Mouse (Mus musculus) large intestine, adult 2 months (tissue): ENCODE data around the gene Ttc5. TPM values are rescaled to one million over a fixed set of nuclear protein-coding genes. Genes with fewer than 3 reads are reported as not detected.
"Not testable (repeated sequence)": the region's sequence is repeated elsewhere in the genome, so short reads cannot be mapped to it uniquely, and the experiment has no call there.

Experiments used
- DNase-seq: peaks from one replicate; pipeline ENCODE4 v3.0.0-alpha.2; 2012; ENCODE audit warnings: low read depth, low spot score
- WGBS: fragments of 180-500 bp; shearing (Covaris S2); methylation state at CpG from one replicate; pipeline ENCODE4 v1.1.7; 2018; 5-methylcytosine and 5-hydroxymethylcytosine counted together
- polyA plus RNA-seq: library from polyadenylated mRNA; depleted of rRNA; stranded (reverse); fragments of >200 nt; gene quantifications from 2 replicates; pipeline ENCODE4 v1.2.3, GENCODE M21; 2012; rRNA removed

The Ttc5 gene
- polyA plus RNA-seq, 1 experiment = 21.7 TPM

DNA sequence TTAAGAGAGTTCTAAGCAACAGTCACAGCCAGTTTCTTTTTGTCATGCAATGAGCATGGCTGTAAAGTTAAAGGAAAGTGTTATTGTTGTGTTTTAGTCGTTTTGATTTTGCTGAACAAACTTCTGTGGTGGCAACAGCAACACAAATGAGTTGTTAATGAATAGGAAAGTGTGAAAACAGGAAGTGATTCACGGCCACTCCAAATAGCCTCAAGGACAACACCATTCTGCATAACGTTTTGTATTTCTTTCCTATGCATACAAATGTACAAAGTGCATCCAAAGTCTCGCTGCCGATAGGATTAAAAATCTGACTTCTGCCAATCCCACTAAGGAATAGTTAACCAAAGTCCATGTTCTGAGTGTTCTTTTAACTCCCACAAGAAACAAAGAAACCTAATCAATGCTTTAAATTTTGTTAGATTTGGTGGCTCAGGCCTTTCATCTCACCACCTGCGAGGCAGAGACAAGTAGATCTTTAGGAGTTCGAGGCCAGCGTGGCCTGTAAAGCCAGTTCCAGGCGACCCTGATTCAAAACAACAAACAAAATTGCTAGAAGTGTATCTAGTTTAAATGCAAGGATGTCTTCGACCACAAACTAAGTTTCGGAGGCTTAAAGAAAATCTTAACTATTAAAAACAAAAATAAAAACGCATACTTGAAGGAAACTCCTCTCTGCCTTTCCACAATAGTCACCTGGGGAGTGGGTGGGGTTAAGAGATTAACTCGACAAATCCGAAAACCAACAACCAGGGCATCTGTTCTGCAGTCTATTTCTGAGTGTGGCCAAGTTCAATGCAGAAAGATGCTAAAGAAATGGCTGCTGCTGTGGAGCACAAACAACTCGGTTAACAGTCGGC lies 698 bp downstream of the Ttc5 start:
- DNase-seq = no peak
- WGBS = 8% methylated on average over 16 of the region's 16 CpGs

DNA sequence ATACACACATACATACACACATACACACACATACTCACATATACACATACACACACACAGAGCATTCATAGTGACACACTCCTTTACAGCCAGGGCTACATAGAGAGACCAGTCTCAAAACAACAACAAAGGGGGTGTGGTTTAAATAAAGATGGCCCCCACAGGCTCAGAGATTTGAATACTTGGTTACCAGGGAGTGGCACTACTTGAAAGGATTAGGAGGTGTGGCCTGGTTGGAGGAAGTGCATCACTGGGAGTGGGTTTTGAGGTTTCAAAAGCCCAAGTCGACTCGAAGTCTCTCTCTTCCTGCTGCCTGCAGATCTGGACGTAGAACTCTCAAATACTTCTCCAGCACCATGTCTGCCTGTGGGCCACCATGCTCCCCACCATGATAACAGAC lies 3.2 kb downstream of the Ttc5 start:
- WGBS = 95% methylated on average over 3 of the region's 3 CpGs
- DNase-seq = no peak

DNA sequence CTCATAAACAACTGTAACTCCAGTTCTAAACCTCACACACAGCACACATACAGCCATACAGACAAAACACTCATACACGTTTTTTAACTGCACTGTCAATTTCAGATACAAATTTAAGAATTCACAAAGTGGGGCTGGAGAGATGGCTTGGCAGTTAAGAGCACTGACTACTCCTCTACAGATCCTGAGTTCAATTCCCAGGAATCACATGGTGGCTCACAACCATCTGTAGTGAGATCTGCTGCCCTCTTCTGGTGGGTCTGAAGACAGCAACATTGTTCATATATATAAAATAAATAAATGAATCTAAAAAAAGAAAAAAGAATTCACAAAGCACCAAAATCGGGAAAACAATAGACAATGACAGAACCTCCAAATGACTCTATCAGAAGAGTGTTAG lies 14.0 kb downstream of the Ttc5 start:
- no peak for DNase-seq
- WGBS = 80% methylated on average over 2 of the region's 2 CpGs

DNA sequence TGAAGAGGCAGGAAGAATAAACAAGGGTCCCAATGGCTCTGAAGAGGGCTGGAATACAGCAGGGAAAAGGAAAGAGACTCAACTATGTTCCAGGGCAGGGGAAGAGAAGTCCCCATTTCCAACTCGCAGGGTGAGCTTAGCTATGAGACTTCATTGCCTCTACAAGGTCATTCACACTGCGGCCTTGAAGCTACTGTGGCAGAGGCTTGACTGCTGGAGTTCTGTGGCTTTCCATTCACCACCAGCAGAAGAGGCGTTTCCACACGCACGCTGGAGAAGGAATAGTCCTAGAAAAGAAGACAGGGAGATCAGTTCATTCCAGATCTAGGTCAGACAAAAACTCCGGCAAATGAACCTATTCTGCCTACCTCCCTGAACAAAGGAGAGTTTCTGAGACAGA lies 19.6 kb downstream of the Ttc5 start:
- WGBS = 90% methylated on average over 6 of the region's 6 CpGs
- DNase-seq = no peak

DNA sequence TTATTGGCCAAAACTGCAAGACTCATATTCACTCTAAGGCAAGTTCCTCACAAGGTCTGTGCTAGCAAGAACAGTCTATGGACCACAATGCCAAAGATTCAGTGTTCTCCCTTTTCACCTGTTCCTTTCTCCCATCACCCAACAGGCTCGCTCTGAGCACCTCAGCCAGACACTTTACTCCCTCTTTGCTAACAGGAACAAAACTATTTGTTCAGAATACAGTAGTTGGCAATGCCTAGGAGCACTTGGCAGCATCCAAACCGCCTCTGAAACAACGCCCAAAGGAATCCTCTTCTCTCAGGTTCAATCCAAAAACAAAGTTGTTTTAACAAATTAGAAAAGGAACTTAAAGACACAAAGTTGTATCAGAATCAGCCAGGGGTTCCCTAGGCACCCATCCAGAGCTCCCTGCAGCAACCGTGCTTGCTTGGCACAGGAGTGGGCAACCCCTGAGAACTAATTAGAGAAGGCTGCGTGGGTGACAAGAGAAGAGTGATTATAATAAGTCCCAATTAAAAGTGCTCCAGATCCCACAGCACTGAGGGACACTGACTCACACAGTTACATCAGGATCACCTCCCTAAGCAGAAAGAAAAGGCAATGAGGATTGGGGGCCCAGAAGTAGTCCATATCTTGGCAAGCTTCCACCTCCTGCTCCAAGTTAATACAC lies 26.8 kb downstream of the Ttc5 start:
- WGBS = 52% methylated on average over 5 of the region's 5 CpGs
- no peak for DNase-seq

DNA sequence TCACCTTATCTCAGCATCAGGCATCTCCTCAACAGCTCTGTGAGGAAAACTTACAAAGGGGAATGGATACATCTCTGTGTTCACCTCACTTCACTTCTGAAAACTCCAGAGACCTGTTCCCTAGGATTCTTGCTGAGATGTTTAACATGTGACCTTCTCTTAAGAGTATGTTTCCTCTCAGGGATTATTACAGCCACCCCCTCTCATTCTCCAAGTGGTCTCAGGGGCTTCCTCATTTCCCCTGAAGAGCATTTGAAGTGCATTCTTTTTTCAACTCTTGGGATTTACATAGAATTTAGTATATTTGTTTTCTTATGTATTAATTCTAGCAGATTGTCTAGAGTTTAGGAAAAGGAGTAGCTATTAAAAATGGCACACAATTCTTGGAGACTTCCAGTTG lies 40.3 kb downstream of the Ttc5 start, which contains the start of gene Olfr749:
Gene Olfr749, minus strand, starts transcription at position 101 of the 400 bp plus-strand sequence.
- no peak for DNase-seq

DNA sequence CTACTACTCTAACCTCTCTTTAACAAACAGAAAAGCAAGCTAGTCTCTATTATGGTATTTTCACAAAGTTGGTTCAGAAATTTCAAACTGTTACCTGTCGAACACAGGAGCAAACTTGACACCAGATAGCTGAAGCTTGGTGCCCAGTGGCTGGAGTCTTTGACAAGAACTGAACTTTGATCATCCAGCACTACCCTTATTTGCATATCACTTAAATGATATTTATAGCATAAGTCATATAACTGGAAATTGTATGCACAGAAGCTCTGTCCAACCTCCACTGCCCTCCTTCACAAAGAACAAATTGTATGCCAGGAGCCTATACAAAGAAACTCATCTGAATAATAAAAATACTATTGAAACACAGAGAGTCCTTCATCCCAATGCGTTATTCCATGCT lies 43.7 kb downstream of the Ttc5 start:
- peak; percentile 8 for DNase-seq
- WGBS = 34% methylated on average over 2 of the region's 2 CpGs

DNA sequence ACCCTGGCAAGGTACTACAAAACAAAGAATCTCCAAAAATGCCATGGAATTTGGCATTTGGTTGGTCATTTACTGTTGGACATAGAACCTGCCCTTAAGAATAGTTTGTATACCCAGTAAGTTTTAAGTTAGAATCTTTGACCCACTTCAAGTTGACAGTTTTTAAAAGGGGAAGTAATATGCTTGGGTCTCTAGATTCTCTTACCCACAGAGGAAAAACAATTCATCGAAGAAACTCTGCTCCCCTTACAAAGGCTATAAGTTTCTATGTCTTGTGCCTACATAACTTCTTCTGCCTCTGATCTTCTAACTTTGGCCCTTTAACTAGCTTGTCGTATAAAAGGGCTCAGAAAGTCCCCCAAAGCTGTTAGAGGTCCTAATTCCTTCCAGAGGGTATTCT lies 45.0 kb downstream of the Ttc5 start:
- no peak for DNase-seq
- WGBS = 72% methylated on average over 2 of the region's 2 CpGs

DNA sequence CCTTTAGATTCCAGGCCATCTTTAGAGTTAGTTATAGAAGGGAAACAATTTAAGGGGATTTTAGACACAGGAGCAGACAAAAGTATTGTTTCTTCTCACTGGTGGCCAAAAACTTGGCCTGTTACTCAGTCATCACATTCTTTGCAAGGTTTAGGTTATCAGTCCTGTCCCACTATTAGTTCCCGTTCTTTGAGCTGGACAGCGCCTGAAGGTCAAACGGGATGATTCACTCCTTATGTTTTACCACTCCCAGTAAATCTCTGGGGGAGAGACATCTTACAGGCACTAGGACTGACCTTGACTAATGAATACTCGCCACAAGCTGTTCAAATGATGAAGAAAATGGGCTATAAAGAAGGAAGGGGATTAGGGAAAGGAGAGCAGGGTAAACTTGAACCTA lies 62.9 kb downstream of the Ttc5 start:
- 87% methylated on average over 3 of the region's 4 CpGs for WGBS
- not testable (repeated sequence) for DNase-seq

DNA sequence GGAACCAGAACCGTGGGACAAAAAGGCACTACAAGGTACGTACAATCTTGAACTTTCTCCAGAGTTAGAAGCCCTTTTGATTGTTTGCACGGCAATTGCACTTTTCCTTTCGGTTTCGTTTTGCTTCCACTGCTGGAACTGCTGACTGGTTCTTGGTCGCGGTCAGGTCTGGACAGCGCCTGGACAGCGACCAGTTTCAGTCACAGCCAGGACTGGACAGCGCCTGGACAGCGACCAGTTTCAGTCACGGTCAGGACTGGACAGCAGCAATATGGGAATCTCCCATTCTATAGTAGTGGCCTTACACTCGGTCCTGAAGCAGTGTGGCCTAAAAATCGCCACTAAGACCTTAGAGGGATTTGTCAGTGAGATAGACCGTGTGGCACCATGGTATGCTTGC lies 65.4 kb downstream of the Ttc5 start:
- not testable (repeated sequence) for DNase-seq
- WGBS = 91% methylated on average over 15 of the region's 15 CpGs

Other genes starting within 250 kb of the Ttc5 start
- not detected in 2 replicates for gene Olfr744, start 170.6 kb downstream of the Ttc5 start, polyA plus RNA-seq
- gene Olfr745, start 146.1 kb downstream of the Ttc5 start, polyA plus RNA-seq = not detected in 2 replicates
- not detected in 2 replicates for gene Olfr746, start 138.4 kb downstream of the Ttc5 start, polyA plus RNA-seq
- not detected in 2 replicates for gene Olfr747, start 92.3 kb downstream of the Ttc5 start, polyA plus RNA-seq
- not detected in 2 replicates for gene Olfr748, start 78.1 kb downstream of the Ttc5 start, polyA plus RNA-seq
- not detected in 2 replicates for gene Olfr749, start 40.4 kb downstream of the Ttc5 start, polyA plus RNA-seq
- gene Ccnb1ip1, start 22.2 kb upstream of the Ttc5 start, polyA plus RNA-seq = not detected in 2 replicates
- gene Parp2, start 22.3 kb upstream of the Ttc5 start, polyA plus RNA-seq = 16.3 and 23.8 TPM in 2 replicates
- 68.7 and 104 TPM in 2 replicates for gene Tep1, start 85.0 kb upstream of the Ttc5 start, polyA plus RNA-seq
- gene Klhl33, start 112.0 kb upstream of the Ttc5 start, polyA plus RNA-seq = 0.71 and 2.3 TPM in 2 replicates
- gene Osgep, start 139.4 kb upstream of the Ttc5 start, polyA plus RNA-seq = 57.4 and 75.0 TPM in 2 replicates
- 36.0 and 49.2 TPM in 2 replicates for gene Apex1, start 139.4 kb upstream of the Ttc5 start, polyA plus RNA-seq
- 52.3 and 65.7 TPM in 2 replicates for gene Pip4p1, start 145.3 kb upstream of the Ttc5 start, polyA plus RNA-seq
- 143 and 173 TPM in 2 replicates for gene Pnp, start 145.6 kb upstream of the Ttc5 start, polyA plus RNA-seq
- gene Gm49342, start 159.0 kb upstream of the Ttc5 start, polyA plus RNA-seq = 68.3 and 107 TPM in 2 replicates
- gene Pnp2, start 170.5 kb upstream of the Ttc5 start, polyA plus RNA-seq = 104 and 150 TPM in 2 replicates
- gene Rnase10, start 222.2 kb upstream of the Ttc5 start, polyA plus RNA-seq = 0.11 and 0.23 TPM in 2 replicates